Mouse (Mus musculus): ENCODE data around the gene Ticam1.
"Not testable (repeated sequence)": the region's sequence is repeated elsewhere in the genome, so short reads cannot be mapped to it uniquely, and the experiment has no call there.

The Ticam1 gene

GRCm38 (mm10) chr17:56264020-56264419 is 12.6 kb downstream of the Ticam1 start:
- peak; percentile 93 for DNase-seq (ENCODE audit: low read depth, low spot score)

- no peak for DNase-seq (ENCODE audit: low read depth, low spot score)
Observed at GRCm38 (mm10) chr17:56262645-56263094, 13.9 kb downstream of the Ticam1 start.

DNA sequence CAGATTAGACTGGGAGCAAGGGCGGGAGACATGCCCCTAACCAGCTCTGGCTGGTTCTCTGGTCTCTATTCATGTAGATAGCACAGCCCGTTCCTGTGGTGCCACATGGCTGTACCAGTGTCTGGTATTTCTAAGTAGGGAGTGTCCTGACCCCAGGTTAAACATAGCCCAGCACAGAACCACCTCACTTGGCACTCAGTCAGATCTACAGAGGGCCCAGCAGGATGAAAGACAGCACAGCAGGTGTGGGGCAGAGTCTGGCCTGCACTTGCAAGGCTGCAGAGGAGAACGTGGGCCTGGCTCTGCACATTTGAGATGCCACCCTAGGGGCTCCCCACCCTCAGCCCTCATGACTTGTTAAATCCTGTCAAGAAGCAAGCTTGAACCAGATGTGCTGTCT is 15.4 kb downstream of the Ticam1 start:
- peak; percentile 51 for DNase-seq (ENCODE audit: low read depth, low spot score)

GRCm38 (mm10) chr17:56259301-56260037 is 17.1 kb downstream of the Ticam1 start:
- DNase-seq (ENCODE audit: low read depth, low spot score) = no peak

- DNase-seq (ENCODE audit: low read depth, low spot score) = not testable (repeated sequence)
Observed at GRCm38 (mm10) chr17:56258812-56259211, 17.8 kb downstream of the Ticam1 start.

GRCm38 (mm10) chr17:56258269-56258668 is 18.3 kb downstream of the Ticam1 start:
- not testable (repeated sequence) for DNase-seq (ENCODE audit: low read depth, low spot score)

DNA sequence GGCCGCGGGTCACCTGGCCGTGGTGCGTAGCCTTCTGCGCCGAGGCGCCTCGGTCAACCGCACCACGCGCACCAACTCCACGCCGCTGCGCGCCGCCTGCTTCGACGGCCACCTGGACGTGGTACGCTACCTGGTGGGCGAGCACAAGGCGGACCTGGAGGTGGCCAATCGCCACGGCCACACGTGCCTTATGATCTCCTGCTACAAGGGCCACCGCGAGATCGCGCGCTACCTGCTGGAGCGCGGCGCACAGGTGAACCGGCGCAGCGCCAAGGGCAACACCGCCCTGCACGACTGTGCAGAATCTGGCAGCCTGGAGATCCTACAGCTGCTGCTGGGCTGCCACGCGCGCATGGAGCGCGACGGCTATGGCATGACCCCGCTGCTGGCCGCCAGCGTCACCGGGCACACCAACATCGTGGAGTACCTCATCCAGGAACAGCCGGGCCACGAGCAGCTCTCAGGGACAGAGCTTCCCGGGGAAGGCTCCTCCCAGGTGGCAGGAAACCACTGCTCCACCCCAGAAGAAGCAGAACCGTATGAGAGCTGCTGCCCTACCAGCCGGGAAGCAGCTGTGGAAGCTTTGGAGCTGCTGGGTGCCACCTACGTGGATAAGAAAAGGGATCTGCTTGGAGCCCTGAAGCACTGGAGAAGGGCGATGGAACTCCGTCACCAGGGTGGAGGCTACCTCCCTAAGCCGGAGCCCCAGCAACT is 19.2 kb downstream of the Ticam1 start:
- peak; percentile 33 for DNase-seq (ENCODE audit: low read depth, low spot score)

- peak; percentile 99 for DNase-seq (ENCODE audit: low read depth, low spot score)
Observed at GRCm38 (mm10) chr17:56256239-56256881, 20.2 kb downstream of the Ticam1 start, which contains the start of gene Fem1a. Gene Fem1a (plus strand): TSS chr17:56256810.

- DNase-seq (ENCODE audit: low read depth, low spot score) = peak; percentile 99
Observed at GRCm38 (mm10) chr17:56255863-56256238, 20.7 kb downstream of the Ticam1 start.

GRCm38 (mm10) chr17:56255429-56255828 is 21.2 kb downstream of the Ticam1 start:
- DNase-seq (ENCODE audit: low read depth, low spot score) = peak; percentile 35

DNA sequence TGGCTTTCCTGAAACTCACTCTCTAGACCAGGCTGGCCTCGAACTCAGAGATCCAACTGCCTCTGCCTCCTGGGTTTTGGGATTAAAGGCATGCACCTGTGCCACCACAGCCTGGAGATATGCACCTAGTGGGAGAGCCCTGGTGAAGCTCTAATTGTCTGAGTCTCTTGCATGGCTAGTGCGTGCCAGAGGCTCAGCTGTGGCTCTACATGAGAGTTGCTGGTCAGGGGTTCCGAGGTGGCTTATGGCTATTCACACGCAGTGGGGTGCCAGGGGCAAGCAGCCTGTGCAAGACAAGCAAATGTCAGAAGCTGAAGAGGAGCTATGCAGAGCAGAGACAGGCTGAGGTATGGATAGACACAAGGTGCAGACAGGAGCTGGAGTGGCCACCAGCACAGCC is 21.9 kb downstream of the Ticam1 start:
- DNase-seq (ENCODE audit: low read depth, low spot score) = no peak

DNA sequence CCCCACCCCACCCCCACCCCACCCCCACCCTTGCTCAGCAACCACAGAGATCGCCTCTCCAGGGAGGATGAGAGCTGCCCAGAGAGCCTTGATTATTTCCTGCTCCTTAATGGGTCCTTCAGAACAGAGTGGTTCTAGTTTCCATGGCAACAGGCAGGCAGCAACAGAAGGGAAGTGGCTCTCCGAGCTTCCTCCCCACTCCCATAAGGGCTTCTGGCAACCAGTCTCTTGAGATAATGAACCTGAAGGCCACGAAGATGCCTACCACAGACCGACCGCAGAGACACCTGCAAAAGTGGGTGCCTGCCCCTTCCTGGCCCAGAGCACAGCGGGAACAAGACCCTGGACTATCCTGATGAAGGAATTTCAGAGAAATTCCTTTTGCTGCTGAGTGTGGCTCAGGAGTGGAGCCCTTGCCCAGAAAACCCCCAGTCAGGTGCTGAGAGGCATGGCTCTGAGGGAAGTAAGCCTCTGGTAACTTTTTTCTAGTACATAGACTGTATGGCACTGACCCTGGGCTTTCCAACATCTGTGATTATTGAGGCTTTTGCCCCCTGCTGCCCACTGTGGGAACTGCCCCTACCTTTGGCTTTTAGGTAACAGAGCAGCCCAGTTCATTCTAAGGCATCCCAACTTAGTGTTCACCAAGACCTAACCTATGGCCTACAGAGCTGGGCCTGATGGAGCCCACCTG is 25.3 kb downstream of the Ticam1 start:
- peak; percentile 86 for DNase-seq (ENCODE audit: low read depth, low spot score)

- DNase-seq (ENCODE audit: low read depth, low spot score) = no peak
Observed at GRCm38 (mm10) chr17:56245608-56246007, 31.0 kb downstream of the Ticam1 start.

DNA sequence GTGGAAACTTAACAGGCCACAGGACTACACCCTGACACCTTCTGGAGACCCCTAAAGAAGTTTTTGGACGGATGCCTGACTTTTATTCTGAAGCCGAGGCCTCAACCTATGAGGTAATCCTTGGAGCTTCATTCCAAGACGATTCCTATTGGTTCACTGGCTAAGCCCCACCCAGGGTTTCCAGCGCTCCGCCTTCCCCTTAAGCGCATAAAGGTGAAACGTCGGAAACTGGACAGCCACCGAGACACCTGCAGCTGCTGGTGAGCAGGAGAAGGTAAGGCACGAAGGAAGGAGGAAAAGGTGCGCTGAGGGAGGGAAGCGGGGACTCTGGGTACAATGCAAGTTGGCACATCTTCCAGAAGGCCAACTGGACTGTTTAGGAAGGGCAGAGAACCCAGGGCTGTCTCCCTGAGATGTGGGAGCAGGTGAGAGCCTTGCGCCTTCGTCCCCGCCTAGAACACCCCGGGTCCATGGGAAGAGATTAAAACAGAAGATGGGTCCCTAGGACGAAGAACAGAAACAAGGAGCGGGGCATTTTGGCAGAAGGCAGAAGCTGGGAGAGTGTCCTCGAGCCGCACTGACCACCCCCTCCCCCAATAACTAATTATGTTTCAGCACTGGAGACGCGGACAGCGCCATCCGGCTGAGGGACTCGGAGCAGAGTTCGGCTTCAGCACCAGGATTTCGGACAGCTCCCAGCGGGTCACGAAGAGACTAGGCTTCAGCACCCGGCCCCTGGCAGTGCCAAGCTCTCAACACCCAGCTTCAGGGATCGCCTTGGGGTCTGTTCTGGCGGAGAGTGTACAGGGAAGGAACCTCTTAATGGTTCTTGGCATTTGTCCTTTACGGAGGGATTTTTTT is 34.8 kb downstream of the Ticam1 start:
- peak; percentile 89 for DNase-seq (ENCODE audit: low read depth, low spot score)

DNA sequence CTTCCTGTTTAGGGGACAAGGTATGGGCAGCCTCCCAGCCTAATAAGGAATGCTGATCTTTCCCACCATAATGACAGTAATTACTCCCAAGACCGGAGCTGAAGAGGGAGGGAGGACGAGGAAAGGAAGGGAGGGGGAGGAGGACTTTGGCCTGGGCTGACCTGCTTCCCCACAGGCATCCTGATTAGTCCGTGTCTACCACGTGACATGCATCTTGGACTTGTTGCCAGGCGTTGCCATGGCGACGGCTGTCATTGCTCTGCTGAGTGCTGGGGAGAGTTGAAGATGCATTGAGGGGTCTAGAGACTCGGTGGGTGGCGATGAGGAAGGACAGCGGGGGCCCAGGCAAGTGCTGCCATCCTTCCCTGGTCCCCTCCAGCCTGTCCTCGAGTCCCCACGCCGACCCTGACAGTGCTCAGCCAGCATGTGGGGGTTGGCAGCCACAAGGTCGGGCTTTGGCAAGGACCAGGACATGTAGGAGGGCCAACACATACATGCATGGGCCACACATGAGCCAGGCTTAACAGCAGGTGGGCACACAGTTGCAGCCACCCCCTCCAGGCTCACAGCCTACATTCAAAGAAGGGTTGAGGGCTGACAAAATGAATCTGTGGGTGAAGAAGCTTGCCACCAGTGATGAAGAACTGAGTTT is 42.6 kb downstream of the Ticam1 start:
- DNase-seq (ENCODE audit: low read depth, low spot score) = peak; percentile 87

DNA sequence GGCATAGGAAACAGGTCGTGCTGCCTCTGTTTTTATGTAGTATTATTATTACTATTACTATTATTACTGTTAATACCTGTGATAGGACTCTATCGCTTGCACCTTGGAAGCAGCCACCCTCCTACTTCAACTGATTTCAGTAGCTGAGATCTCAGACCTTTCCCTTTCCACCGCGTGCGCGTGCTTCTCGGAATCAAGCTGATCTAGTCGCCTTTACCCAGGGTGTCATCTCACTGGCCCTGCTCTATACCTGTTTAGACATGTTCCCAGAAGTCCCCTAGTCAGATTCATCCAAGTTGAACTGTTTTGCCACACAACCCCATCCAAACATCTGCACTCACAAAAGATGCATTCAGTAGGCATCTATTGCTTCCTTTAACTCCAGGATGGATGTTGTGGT is 43.2 kb downstream of the Ticam1 start:
- no peak for DNase-seq (ENCODE audit: low read depth, low spot score)

DNA sequence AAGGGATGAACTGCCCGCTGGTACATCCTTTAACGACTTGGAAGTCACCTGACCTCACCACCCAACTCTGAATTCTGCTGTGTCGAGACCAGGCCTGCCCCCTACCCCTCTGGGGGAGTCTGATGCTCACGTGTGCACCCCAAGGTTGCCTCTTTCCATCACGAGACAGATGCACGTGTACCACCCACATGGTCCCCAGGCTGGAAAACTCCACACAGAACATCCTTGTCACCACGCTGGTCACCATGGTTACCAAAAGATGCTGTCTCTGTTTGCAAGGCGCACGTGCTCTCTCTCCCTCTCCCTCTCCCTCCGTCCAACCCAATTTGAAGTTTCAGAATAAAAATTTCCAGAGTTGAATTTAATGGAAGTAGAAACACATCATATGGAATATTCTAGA is 46.6 kb downstream of the Ticam1 start:
- no peak for DNase-seq (ENCODE audit: low read depth, low spot score)

DNA sequence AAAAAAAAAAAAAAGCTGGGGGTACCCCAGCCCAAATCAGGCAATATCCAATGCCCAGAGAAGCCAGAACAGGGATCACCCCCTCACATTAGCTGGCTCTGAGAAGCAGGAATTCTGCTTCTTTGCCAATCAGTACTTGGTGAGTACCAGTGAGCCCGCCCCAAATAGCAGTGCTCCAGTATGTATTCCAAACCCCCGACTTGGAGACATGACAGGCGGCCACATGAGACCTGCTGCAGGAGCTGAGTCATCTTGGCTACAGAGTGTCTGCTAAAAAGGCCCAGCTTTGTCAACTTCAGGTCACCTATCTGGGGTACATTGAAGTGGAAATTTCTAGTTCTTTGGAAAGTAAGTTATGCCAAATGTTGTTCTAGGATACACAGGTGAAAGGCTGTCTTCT is 50.0 kb downstream of the Ticam1 start:
- DNase-seq (ENCODE audit: low read depth, low spot score) = no peak

- DNase-seq (ENCODE audit: low read depth, low spot score) = peak; percentile 85
Observed at GRCm38 (mm10) chr17:56224916-56225315, 51.7 kb downstream of the Ticam1 start.

DNA sequence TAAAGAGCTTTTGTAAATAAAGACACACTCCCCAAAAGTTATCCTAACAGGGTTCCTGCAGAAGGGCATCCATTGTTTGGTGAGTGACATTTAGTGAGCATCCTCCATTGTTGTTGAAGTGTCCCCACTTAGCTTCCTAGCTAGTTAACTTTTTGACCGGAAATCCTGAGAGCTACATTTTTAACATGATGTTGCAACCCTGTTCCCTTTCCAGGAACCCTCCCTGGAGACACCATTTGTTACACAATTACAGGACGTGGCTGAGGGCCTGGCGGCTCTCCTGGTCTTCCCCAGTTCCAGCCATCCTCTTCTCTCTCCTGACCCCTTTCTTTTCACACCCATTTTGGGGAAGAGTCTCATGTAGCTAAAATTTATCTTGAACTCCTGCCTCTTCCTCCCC is 56.8 kb downstream of the Ticam1 start:
- no peak for DNase-seq (ENCODE audit: low read depth, low spot score)

Measured in ZHBTc4 (cell line).